Mouse (Mus musculus) urinary bladder, adult 18-20 months (tissue): ENCODE results near the gene Tert.

Experiments
- DNase-seq, 2 experiments: peaks; one replicate each; pipeline ENCODE4 v3.0.0; 2022; ENCODE audit warnings: low spot score in 2 of 2, mixed read lengths in 2 of 2

Tert gene

GRCm38 (mm10) chr13:73626745-73627549 is at the start of gene Tert:
Gene Tert, plus strand, starts transcription at chr13:73626911.
- DNase-seq = peak in 1 of 2 experiments; percentile 35

- DNase-seq = no peak
Measured at GRCm38 (mm10) chr13:73577277-73577676, 49.4 kb upstream of the Tert start.

GRCm38 (mm10) chr13:73591488-73591887 is 35.2 kb upstream of the Tert start:
- DNase-seq = no peak

- no peak for DNase-seq
Measured at GRCm38 (mm10) chr13:73592546-73592945, 34.2 kb upstream of the Tert start.

GRCm38 (mm10) chr13:73596276-73596675 is 30.4 kb upstream of the Tert start:
- DNase-seq = no peak

GRCm38 (mm10) chr13:73600217-73600616 is 26.5 kb upstream of the Tert start:
- no peak for DNase-seq

GRCm38 (mm10) chr13:73603046-73603445 is 23.7 kb upstream of the Tert start:
- no peak for DNase-seq

- DNase-seq = peak; percentile 91 to 95
Measured at GRCm38 (mm10) chr13:73603522-73604155, 23.1 kb upstream of the Tert start, which contains the start of gene Clptm1l. Gene Clptm1l, plus strand, starts transcription at chr13:73604006.

- DNase-seq = no peak
Measured at GRCm38 (mm10) chr13:73604156-73604957, 22.4 kb upstream of the Tert start.

GRCm38 (mm10) chr13:73618406-73618805 is 8.3 kb upstream of the Tert start:
- no peak for DNase-seq

- DNase-seq = no peak
Measured at GRCm38 (mm10) chr13:73620637-73621036, 6.1 kb upstream of the Tert start.

GRCm38 (mm10) chr13:73626410-73626744 is 334 bp upstream of the Tert start:
- DNase-seq = no peak

- no peak for DNase-seq
Measured at GRCm38 (mm10) chr13:73628586-73629113, 1.9 kb downstream of the Tert start.

GRCm38 (mm10) chr13:73631837-73632236 is 5.1 kb downstream of the Tert start:
- no peak for DNase-seq

- no peak for DNase-seq
Measured at GRCm38 (mm10) chr13:73637826-73638225, 11.1 kb downstream of the Tert start.

- DNase-seq = no peak
Measured at GRCm38 (mm10) chr13:73641296-73641695, 14.6 kb downstream of the Tert start.

GRCm38 (mm10) chr13:73646397-73647087 is 19.8 kb downstream of the Tert start:
- DNase-seq = peak in 1 of 2 experiments; percentile 11

- no peak for DNase-seq
Measured at GRCm38 (mm10) chr13:73653266-73653665, 26.6 kb downstream of the Tert start.

GRCm38 (mm10) chr13:73654976-73655375 is 28.3 kb downstream of the Tert start:
- no peak for DNase-seq

GRCm38 (mm10) chr13:73658953-73659352 is 32.2 kb downstream of the Tert start:
- DNase-seq = no peak

GRCm38 (mm10) chr13:73660163-73660695 is 33.5 kb downstream of the Tert start:
- no peak for DNase-seq
